Mouse (Mus musculus) bone marrow macrophage, adult 2 months (primary cell): Measurements from ENCODE around the gene F9. TPM values are rescaled to one million over a fixed set of nuclear protein-coding genes. Genes with fewer than 3 reads are reported as not detected.

Source experiments
- H3K27ac ChIP-seq: 2 replicates; pipeline ENCODE4 v1.5.1; 2012; ENCODE audit warnings: low read depth, low read length; ENCODE audit not compliant: insufficient read depth
- H3K4me1 ChIP-seq: 2 replicates; pipeline ENCODE4 v1.6.1; 2012; ENCODE audit warnings: low read length; ENCODE audit not compliant: control insufficient read depth, insufficient read depth
- H3K4me3 ChIP-seq: 2 replicates; pipeline ENCODE4 v1.5.1; 2012; ENCODE audit warnings: mild to moderate bottlenecking, low read length, moderate library complexity; ENCODE audit not compliant: insufficient read depth
- CTCF ChIP-seq: IDR thresholded peaks from 2 replicates; pipeline ENCODE4 v1.5.1; 2012; ENCODE audit warnings: low read depth, mild to moderate bottlenecking, low read length, moderate library complexity
- POLR2A ChIP-seq: IDR thresholded peaks from 2 replicates; pipeline ENCODE4 v1.6.1; 2012; ENCODE audit warnings: mild to moderate bottlenecking, low read depth, low read length, borderline replicate concordance
- polyA plus RNA-seq: library from polyadenylated mRNA; stranded (reverse); fragments of >200 nt; gene quantifications from 2 replicates; pipeline ENCODE4 v1.2.4, GENCODE M21; 2012; ENCODE audit not compliant: missing spikeins, insufficient read depth, insufficient read length

The F9 gene
- polyA plus RNA-seq, 1 experiment = 1.2 TPM

GRCm38 (mm10) chrX:60075359-60075758 lies 76.1 kb downstream of the F9 start:
- TF ChIP-seq POLR2A (no peak), CTCF (no peak)
- no peak overlapping the region for H3K4me3 ChIP-seq

More at GRCm38 (mm10) chrX:60075359-60075758, 76.1 kb downstream of the F9 start:
- no peaks in the 10 kb centered on the region for H3K4me1 ChIP-seq
- no peak overlapping the region for H3K27ac ChIP-seq

Other genes starting within 250 kb of the F9 start
- gene Mcf2, start 179.6 kb downstream of the F9 start, polyA plus RNA-seq = not detected in 2 replicates